Mouse (Mus musculus): ENCODE results near the gene Ctnna3.
A peak's percentile ranks its signal among the peaks of the same experiment; 100 is the strongest.

The Ctnna3 gene

GRCm38 (mm10) chr10:63526027-63526426 lies 96.1 kb downstream of the Ctnna3 start:
- DNase-seq (ENCODE audit: low read depth) = no peak

- DNase-seq (ENCODE audit: low read depth) = no peak
Measured at GRCm38 (mm10) chr10:63532381-63532780, 102.5 kb downstream of the Ctnna3 start.

GRCm38 (mm10) chr10:63541754-63542153 lies 111.9 kb downstream of the Ctnna3 start:
- DNase-seq (ENCODE audit: low read depth) = peak; percentile 29

- DNase-seq (ENCODE audit: low read depth) = no peak
Measured at GRCm38 (mm10) chr10:63542493-63542892, 112.6 kb downstream of the Ctnna3 start.

DNA sequence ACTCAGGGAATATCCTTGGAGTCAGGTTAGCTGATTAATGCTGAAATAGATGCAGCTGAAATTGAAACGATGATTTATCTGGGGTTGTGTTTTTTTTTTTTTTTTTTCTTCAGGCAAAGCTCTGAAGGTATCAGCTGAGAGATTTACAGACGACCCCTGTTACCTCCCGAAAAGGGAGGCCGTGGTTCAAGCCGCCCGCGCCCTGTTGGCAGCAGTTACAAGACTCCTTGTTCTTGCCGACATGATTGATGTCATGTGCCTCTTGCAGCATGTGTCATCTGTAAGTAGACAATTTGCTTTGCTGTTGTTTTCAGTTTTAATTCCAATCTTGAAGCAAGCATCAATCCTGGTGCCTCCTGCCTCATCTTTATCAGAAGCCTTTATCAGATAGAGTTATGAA lies 136.8 kb downstream of the Ctnna3 start:
- DNase-seq (ENCODE audit: low read depth) = no peak

- DNase-seq (ENCODE audit: low read depth) = no peak
Measured at GRCm38 (mm10) chr10:63571561-63571960, 141.7 kb downstream of the Ctnna3 start.

- no peak for DNase-seq (ENCODE audit: low read depth)
Measured at GRCm38 (mm10) chr10:63572866-63573265, 143.0 kb downstream of the Ctnna3 start.

DNA sequence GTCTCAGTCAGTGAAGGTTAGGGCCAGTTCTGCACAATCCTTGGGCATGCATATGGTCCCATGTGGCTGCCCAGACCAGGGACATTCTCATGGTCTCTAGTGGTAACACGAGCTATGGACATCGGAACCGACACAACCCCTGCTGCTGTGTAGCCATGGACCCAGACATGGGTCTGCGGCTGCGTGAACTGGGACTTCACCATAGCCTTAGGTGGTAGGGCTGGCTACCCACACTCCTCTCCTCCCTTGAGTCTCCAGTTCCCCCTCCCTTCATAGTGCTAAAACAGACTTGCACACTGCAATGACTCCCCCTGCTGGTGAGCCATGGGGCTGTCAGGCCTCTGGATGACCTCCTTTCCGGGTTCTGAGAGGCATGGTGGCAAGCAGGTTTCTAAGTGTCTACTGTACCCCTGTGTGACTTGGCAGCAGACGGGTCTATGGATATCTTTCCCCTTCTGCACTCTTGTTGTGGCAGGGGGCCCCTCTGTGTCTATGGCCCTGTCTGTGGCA lies 144.3 kb downstream of the Ctnna3 start:
- no peak for DNase-seq (ENCODE audit: low read depth)

DNA sequence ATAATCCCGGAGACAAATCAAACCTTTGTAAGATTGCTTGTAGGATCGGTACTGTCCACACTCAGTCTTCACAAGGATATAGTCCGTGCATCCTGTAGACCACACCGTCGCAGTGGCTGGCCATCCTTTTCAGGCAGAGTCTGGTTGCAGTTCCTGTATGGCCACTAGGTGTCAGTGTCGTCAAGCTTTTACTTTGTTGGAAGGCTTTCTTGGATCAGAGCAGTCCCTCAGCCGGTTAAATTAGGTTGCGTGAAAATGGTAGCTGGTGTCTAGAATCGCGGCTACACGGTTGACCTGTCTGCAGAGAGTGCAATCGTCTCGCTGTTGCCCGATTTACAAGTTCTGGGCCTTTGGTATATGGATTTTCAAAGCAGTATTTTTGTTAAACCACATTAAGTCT lies 152.7 kb downstream of the Ctnna3 start:
- peak; percentile 33 for DNase-seq (ENCODE audit: low read depth)

- DNase-seq (ENCODE audit: low read depth) = no peak
Measured at GRCm38 (mm10) chr10:63583798-63584374, 154.0 kb downstream of the Ctnna3 start.

DNA sequence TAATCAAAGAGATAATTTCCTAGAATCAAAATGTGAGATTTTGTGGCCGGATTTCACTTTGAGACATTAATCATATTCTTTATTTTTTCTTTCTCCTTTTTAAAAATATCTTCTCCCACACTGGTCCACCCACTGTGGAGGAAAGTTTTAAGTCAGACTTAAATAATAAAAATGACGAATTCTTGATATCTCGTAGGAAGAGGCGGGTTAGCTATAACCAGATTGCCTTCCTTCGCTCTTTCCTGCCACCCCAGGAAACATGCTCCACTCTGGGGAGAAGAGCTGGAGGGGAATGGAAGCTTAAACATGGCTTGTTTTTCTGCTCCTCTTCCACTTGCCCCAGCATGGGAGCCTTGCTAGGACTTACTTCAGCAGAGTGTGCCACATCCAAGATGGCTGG lies 169.5 kb downstream of the Ctnna3 start:
- DNase-seq (ENCODE audit: low read depth) = no peak

GRCm38 (mm10) chr10:63601206-63601605 lies 171.3 kb downstream of the Ctnna3 start:
- DNase-seq (ENCODE audit: low read depth) = no peak

DNA sequence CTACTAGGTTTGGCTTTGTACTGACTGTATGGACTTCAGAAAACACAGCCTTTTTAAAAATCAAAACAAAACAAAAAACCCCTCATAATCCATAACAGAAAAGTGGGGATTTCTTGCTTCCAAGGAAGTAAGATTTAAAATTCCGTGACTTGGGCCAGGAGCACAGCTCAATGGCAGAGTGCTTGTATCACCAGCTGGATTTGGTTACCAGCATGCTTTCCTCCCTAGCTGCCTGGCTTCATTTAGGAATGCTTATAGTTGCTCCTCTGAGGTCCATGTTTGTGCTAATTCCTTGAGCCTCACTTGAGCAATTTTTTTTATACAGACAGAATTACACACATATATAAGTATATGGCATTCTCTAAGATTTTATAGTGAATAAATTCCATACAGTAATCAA lies 198.6 kb downstream of the Ctnna3 start:
- no peak for DNase-seq (ENCODE audit: low read depth)

GRCm38 (mm10) chr10:63633915-63634314 lies 204.0 kb downstream of the Ctnna3 start:
- no peak for DNase-seq (ENCODE audit: low read depth)

GRCm38 (mm10) chr10:63637987-63638386 lies 208.1 kb downstream of the Ctnna3 start:
- no peak for DNase-seq (ENCODE audit: low read depth)

DNA sequence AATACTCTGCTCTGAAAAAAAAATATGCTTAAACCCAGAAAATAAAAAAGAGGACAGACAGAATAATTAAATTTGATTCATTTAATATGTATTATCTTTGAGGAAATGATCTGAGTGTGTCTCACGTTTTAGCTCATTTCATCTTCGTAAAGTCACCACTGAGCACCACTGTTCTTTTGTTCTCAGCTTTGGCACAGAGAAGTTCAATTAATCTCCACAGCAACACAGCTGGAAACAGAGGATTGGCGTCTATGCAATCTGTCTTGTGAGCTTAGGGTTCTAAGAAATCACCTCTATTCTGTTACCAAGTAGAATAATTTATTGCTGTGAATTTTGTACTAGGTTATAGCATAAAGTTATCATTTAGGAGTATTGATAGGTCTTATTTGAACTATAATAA lies 217.4 kb downstream of the Ctnna3 start:
- DNase-seq (ENCODE audit: low read depth) = no peak

DNA sequence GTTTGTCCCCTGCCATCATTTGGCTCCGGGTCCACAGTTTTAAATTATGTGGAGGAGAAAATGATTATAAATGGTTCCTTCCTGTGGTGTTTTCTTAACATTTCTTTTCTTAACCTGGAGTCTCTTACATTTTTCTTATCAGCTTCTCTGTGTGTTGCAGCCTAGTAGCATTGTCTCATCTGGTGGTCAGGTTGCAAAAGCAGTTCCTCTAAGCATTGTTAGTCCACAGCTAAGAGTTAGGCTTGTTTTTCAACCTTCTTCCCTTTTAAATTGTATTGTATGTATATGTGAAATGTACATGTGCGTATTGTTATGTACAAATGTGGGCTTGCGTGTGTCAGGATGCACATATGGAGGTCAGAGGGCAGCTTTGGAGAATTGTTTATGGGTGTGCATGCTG lies 220.4 kb downstream of the Ctnna3 start:
- DNase-seq (ENCODE audit: low read depth) = no peak

DNA sequence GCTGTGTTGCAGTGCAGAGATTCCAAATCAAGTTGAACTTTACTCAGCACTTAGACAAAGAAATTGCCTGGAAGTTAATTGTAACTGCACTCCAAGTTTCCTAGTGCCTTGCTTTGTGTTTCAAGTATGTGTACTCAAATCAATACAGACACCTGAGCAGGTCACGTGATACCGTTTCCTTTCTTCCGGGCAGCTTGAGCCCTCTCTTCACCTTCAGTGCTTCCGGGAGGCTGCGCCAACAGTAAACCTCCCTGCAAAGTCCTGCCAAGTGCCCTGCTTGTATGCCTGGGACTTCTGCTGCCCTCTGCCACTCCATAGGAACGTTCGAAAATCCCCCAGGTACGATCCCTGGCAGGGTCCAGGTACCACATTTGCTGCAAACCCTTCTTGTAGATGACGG lies 223.0 kb downstream of the Ctnna3 start:
- no peak for DNase-seq (ENCODE audit: low read depth)

GRCm38 (mm10) chr10:63653571-63653970 lies 223.7 kb downstream of the Ctnna3 start:
- no peak for DNase-seq (ENCODE audit: low read depth)

- no peak for DNase-seq (ENCODE audit: low read depth)
Measured at GRCm38 (mm10) chr10:63654560-63654959, 224.7 kb downstream of the Ctnna3 start.

DNA sequence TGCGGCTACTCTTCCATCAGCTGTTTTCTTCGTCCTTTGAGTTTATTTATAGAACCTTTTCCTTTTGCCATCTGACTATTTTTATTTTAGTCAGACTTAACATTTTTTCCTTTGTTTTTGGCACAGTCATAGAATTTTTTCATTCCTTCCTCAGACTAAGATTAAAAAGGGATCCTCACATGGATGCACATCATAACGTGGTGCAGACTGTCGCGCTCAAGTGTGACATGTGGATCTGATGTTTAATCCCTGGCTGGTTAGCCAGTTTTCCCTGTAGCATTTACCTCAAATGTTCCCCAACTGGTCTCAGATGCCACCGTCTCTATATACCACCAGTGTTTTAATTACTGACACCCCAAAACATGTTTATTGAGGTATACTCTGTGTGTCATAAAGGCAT lies 246.4 kb downstream of the Ctnna3 start:
- no peak for DNase-seq (ENCODE audit: low read depth)

DNA sequence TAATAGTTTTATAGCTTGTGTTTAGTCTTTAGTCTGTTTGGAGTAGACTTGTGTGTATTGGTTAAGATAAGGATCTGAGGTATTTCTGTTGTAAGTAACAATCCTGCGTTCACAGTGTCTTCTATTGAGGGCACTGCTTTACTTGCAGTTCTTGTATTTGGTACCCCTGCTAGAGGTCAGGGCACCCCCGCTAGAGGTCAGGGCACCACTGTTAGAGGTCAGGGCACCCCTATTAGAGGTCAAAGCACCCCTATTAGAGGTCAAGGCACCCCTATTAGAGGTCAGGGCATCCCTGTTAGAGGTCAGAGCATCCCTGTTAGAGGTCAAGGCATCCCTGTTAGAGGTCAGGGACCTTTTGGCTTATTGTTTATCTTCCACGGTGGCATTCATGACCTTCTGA lies 259.3 kb downstream of the Ctnna3 start:
- DNase-seq (ENCODE audit: low read depth) = no peak

DNA sequence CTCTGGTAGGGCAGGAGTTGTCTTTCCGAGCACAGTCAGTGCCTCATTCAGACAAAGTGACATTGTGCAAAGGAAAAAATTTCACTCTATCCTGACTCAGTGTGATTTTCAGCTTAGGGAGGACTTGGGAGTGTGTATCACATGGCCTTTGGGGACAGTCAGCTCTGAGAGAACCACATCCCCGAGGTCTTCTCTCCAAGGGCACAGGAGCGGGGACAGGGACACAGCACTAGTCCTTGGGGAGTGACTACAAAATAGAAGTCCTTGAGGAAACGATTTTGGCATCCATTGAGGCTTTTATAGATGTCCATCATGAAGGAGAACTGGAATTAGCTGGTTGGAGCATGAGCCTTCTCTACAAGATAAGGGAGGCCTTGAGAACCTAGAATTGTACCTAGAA lies 259.8 kb downstream of the Ctnna3 start:
- DNase-seq (ENCODE audit: low read depth) = no peak

DNA sequence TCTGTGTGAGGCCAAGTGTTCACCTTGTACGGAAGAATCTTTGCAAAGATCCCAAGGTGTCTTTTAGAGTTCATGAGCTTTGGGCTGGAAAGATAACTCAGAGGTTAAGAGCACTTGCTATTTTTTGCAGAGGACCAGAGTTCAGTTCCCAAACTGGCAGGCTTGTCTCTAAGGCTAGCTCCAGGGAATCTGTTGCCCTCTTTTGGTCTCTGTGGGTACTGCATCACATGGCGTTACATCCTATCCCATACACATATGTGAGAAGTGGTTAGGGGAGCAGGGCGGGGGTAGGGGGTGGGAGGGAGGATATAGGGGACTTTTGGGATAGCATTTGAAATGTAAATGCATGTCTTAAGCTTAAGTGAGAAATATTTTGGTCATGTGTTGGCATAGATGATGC lies 262.1 kb downstream of the Ctnna3 start:
- peak; percentile 19 for DNase-seq (ENCODE audit: low read depth)

GRCm38 (mm10) chr10:63710211-63710610 lies 280.3 kb downstream of the Ctnna3 start:
- DNase-seq (ENCODE audit: low read depth) = no peak
